Mouse (Mus musculus) urinary bladder, adult 18-20 months (tissue): ENCODE data around the gene Nr6a1.

Experiments
- DNase-seq, 2 experiments: peaks; one replicate each; pipeline ENCODE4 v3.0.0; 2022; ENCODE audit warnings: low spot score in 2 of 2, mixed read lengths in 2 of 2

Nr6a1 gene

GRCm38 (mm10) chr2:38874544-38875108 lies 52.9 kb downstream of the Nr6a1 start:
- no peak for DNase-seq

DNA sequence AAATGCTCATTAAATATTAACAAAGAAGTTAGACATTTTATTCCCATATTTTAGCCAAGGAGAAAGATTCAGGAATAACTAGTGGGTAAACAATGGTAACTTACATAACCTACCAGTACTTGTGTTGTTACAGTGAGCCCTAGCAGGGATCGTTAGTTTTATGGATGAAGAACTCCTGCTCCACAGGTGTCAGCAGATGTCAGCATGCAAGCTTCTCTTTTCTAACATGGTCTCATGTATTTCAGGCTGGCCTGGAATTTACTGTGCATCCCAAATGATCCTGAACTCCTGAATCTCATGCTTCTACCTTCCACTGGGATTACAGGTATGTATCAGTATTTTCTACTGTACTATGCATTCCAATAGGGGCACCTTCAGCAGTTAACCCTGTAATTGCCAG lies 54.8 kb downstream of the Nr6a1 start:
- no peak for DNase-seq

DNA sequence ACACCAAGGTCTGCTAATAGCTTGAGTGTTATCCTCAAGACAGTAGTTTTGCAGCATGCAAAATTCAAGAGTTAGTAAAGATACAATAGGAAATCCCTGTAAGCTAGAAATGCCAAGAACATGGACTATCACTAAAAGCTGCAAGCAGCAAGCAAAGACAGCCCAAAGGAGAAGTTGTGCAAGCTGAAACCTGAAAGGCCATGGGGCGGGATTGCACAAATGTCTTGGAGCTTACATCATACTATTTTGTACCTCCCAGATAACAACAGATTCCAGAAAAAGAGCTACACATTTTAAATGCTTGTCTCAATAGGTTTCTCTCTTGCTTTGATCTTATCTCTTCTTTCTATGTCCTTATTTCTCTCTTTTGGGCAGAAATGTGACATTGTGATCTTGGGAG lies 60.8 kb downstream of the Nr6a1 start:
- DNase-seq: peak in 1 of 2 experiments; percentile 14

GRCm38 (mm10) chr2:38864011-38864410 lies 63.5 kb downstream of the Nr6a1 start:
- DNase-seq: no peak

DNA sequence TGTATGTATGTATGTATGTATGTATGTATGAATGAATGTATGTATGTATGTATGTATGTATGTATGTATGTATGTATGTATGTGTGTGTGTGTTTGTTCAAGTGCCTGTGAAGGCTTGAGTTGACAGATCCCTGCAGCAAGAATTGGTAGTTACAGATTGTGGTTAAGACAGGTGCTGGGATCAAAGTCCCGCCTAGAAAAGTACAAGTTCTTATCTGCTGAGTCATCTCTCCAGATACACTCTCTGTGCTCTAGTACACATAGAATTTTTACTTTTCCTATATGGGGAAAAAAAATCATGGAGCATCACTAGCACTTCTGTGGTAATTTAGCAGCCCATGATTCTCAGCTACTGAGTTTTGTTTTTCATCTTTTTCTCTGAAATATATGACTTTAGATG lies 75.7 kb downstream of the Nr6a1 start:
- no peak for DNase-seq

GRCm38 (mm10) chr2:38846319-38846718 lies 81.2 kb downstream of the Nr6a1 start:
- DNase-seq: no peak

DNA sequence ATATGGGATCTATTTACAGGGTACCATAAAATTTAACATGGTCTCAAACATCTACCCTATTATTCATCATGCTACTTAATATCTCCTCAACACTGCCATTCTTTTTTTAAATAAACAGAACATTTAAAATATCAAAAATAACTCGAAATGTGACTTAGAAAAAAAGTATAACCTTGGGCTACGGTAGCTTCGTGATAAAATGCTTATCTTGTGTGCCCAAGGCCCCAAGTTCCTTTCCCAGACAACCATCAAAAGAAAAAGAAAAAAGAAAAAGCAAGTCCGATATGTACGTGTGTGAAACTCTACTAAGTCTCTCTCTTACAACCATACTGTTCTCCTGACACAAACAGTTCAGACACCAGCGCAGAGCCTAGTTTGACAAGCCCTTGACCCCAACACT lies 92.0 kb downstream of the Nr6a1 start:
- no peak for DNase-seq

GRCm38 (mm10) chr2:38831976-38832375 lies 95.5 kb downstream of the Nr6a1 start:
- no peak for DNase-seq

DNA sequence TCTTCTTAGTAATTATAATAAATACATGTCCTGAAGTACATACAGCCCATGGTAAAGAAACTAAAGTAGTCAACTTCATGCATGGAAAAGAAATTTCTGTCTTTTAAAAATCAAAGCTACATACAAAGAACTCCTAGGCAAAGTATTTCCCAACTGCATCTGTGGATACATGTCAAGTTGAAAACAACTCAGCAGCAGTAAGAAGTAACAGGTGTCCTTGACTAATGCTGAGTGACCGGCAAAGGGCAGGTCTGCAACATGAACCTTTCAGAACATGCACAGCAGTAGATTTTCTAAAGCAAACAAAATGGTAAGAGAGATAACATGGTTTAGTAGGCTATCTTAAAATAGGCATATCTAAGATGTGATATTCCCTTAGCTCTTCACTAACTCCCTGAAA lies 98.0 kb downstream of the Nr6a1 start:
- no peak for DNase-seq

DNA sequence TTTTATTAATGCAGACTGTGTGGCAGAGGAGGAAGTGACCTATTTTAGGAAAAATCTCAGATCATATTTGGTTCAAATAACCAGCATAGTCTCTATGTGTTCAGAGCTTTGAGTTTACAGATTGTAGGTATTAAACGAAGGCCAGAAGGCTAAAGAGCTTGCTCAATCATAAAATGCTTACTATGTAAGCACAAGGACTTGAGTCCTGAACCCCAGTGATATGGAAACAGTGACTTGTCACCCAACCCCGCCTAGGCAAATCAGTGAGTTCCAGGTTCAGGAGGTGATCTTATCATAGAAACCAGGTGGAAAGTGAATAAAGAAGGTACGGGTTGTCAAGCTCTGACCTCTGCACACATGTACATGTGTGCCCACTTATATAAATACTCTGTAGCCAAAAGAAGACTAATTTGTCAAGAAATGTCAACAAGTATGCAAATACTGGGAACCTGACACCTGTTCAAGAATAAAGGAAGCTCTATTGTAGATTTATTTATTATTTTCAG lies 99.6 kb downstream of the Nr6a1 start:
- no peak for DNase-seq

DNA sequence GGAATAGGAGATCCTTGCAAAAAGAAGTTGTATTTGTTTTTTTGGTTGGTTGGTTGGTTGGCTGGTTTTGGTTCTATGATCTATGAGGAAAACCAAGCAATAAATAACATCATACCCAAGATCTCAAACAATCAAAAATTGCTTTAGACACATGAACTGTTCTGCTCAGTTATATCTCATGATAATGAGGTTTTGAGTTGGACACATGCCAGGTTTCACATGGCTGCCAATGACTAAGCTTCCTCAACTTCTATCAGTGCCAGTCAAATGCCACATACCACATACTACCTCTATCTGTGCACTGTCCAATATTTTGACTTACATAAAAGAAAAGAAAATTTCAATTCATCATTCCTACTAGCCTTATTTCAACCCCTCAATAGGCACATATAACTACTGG lies 101.3 kb downstream of the Nr6a1 start:
- DNase-seq: no peak

- no peak for DNase-seq
Measured at GRCm38 (mm10) chr2:38824791-38825768, 102.4 kb downstream of the Nr6a1 start.

- DNase-seq: peak; percentile 9 to 28
Measured at GRCm38 (mm10) chr2:38823912-38824583, 103.4 kb downstream of the Nr6a1 start.

DNA sequence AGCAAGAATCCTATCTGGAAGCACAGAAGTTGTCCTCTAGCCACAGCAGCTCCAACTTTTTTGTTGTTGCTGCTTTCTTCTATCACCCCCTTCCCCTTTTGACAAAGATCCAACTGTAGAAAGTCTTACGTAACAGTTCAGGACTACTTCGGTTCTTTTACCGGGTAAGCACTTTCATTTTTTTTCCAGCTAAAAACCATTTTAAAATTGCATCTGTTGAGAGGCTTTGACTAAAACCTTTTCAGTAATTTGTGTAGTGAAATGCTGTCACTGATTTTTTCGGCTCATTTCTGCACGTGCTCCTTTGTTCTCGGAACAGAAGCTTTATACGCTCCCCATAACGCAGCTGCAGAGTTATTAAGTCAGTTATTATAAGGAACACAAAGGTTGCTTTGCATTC lies 104.1 kb downstream of the Nr6a1 start:
- DNase-seq: no peak

DNA sequence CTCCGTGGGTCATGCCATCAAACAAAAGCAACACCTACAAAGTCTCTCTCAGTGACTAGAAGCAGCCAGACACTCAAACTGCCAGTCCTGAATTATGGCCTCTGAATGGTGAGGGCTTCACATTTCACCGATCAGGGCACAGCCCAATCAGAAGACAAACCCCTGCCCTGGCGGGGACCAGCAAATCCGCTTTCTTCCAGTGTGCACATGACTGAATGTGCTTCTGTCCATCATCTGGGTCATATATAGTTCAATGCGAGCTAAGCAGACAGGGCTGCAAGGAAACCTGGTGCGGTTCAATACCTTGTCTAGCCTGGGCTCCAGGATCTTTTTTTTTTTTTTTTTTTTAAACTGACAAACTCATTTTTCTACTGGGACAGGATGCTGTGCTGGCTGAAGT lies 104.5 kb downstream of the Nr6a1 start:
- peak; percentile 4 to 19 for DNase-seq

- no peak for DNase-seq
Measured at GRCm38 (mm10) chr2:38817487-38817886, 110.0 kb downstream of the Nr6a1 start.

DNA sequence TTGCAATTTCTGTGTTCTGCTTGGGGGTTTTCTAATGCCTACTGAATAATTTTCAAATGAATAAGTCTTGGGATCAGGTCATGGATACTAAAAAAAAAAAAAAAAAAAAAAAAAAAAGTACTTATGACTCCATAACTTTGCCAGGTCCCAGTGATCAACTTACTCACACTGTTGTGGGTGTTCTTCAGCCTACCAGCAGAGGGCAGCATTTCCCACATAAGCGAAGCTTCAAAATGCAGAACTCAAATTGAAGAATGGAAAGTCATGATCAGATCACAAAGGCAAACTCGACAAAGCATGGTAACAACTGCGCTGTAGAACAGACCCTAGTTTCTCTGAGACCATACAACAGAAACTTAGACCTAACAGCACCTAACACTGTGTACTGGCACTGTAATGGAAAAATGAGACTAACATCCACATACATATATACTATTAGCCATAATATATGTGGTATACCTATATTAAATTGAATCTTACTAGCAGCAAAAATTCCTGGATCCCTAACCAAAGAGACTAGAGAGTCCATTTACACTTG lies 130.3 kb downstream of the Nr6a1 start:
- peak; percentile 46 to 47 for DNase-seq

DNA sequence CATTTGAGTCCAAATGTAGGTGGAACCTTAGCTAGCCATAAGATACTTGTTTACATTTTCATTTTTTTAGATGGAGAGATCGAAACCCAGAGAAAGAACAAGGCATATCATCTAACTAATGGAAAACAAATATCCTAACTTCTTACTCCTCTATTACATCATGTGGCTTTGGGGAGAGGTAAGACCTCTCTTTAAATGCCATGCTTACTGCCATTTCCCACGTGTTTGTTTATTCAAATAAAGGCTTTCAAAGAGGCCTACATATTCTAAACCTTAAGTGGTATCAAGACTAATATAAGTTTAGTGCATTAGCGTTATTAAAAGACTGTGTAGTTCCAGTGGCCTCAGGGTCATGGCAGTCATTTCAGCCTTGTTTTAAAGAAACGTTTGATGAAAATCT lies 140.2 kb downstream of the Nr6a1 start:
- no peak for DNase-seq

- no peak for DNase-seq
Measured at GRCm38 (mm10) chr2:38786216-38786960, 141.1 kb downstream of the Nr6a1 start.

- DNase-seq: no peak
Measured at GRCm38 (mm10) chr2:38785113-38785512, 142.4 kb downstream of the Nr6a1 start.

DNA sequence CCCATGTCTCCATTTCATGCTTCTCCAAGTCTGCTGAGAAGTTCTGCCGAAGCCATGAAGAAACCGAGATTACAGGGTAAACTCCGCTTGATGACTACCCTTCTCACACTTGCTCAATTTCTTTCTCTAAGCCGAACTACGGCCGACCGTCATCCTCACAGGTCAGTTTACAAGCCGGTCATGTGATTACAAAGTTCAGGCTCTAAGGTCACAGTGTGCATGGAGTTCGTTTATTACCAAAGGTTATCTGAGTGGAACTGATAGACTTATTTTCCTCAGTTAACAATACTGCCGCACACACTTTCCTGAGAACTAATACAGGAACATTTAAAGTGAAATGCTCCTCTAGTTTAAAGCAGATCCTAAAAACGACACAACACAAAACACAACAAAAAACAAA lies 143.1 kb downstream of the Nr6a1 start:
- no peak for DNase-seq
